Mouse (Mus musculus) midbrain, embryonic 15.5 days (tissue): ENCODE measurements around the gene Dop1a. TPM values are rescaled to one million over a fixed set of nuclear protein-coding genes. Genes with fewer than 3 reads are reported as not detected.

Experiments used
- ATAC-seq: fragments of 200-750 bp; cut with Nextera tagmentation; replicated peaks from 2 replicates; pipeline ENCODE4 v1.8.0; 2017; ENCODE audit warnings: moderate TSS enrichment
- H3K27ac ChIP-seq: fragments of 300-500 bp; sonication (generic); 2 replicates; pipeline ENCODE4 v1.5.1; 2015; ENCODE audit warnings: mild to moderate bottlenecking, inconsistent platforms
- H3K27me3 ChIP-seq: fragments of 300-500 bp; sonication (generic); replicated peaks from 2 replicates; pipeline ENCODE4 v1.6.1; 2015; ENCODE audit warnings: inconsistent platforms
- H3K36me3 ChIP-seq: fragments of 300-500 bp; sonication (generic); replicated peaks from 2 replicates; pipeline ENCODE4 v1.6.1; 2015; ENCODE audit warnings: inconsistent platforms
- H3K4me1 ChIP-seq: fragments of 300-500 bp; sonication (generic); 2 replicates; pipeline ENCODE4 v1.6.1; 2015; ENCODE audit warnings: inconsistent platforms
- H3K4me2 ChIP-seq: fragments of 300-500 bp; sonication (generic); 2 replicates; pipeline ENCODE4 v1.6.1; 2015; ENCODE audit warnings: inconsistent platforms, mild to moderate bottlenecking, moderate library complexity
- H3K4me3 ChIP-seq: fragments of 300-500 bp; sonication (generic); 2 replicates; pipeline ENCODE4 v1.5.1; 2015; ENCODE audit warnings: mild to moderate bottlenecking, inconsistent platforms
- H3K9ac ChIP-seq: fragments of 300-500 bp; sonication (generic); 2 replicates; pipeline ENCODE4 v1.6.1; 2015; ENCODE audit warnings: mild to moderate bottlenecking, inconsistent platforms
- H3K9me3 ChIP-seq: fragments of 300-500 bp; sonication (generic); 2 replicates; pipeline ENCODE4 v1.6.1; 2016; ENCODE audit warnings: inconsistent platforms
- WGBS: fragments of 180-500 bp; shearing (Covaris S2); methylation state at CpG from one replicate; pipeline ENCODE4 v1.1.7; 2015; ENCODE audit warnings: mixed read lengths; 5-methylcytosine and 5-hydroxymethylcytosine counted together
- polyA plus RNA-seq: library from polyadenylated mRNA; unstranded; fragments of >200 nt; fragmentation: Nextera tagmentation; extraction: Ambion mirVana; gene quantifications from 2 replicates; pipeline ENCODE4 v1.2.1, GENCODE M21; 2015

Gene Dop1a
- polyA plus RNA-seq, 1 experiment from 2014 or later: 44.5 TPM

DNA sequence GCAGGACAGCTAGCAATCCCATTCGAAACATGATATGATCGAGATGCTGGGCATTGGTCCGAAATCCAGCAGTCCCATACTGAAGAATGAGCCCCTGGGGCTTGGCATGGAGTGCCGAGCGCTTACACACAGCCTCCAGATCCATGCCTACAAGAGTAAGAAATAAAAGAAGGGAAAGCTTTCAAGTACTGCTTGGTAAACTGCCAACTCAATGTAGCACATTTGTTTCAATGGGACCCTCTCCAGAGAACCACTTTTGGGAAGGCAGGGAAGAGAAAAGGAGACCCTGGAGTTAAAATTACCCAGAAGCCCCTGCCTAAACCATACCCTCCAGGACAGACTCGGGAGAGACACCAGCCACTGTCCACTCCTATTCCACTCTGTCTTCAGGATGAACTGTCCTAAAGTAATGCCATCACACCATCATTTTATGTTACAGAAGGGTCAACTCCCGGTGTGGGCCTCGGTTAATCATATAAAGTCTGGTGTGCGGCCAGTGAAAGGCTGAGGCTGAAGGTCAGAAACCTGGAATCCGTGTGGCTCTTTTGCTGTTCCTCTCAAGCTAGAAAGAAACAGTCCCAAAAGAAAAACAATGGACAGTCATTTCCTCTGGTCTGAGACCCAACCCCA is 103.4 kb downstream of the Dop1a start:
- H3K4me2 ChIP-seq: peak overlapping the region; percentile 99
- H3K36me3 ChIP-seq: peaks cover 19% of the 10 kb centered on the region
- peaks cover 19% of the 10 kb centered on the region for H3K4me1 ChIP-seq
- H3K9ac ChIP-seq: no peak overlapping the region
- ATAC-seq: no peak
- H3K27ac ChIP-seq: no peak overlapping the region
- H3K9me3 ChIP-seq: no peaks in the 10 kb centered on the region
- H3K4me3 ChIP-seq: peak overlapping the region; percentile 86
- H3K27me3 ChIP-seq: no peaks in the 10 kb centered on the region
- 82% methylated on average over 10 of the region's 10 CpGs for WGBS

DNA sequence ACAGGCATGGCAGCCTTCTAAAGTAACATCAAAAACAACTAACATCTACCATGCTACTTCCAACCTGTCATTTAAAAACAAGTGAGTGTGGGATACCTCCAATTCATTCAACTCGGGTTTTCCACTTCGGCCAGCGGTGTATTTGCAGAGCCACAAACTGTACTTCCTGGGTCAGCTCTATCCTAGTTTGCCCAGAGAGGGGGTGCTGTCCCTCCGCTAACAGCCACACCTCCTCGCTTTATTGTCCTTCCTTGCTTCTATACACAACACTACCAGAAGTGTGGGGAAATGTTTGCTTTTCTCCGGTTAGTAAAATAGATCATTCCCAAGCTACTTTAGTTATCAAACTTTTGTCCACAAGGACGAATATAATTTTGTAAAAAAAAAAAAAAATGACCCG is 104.0 kb downstream of the Dop1a start:
- Histone ChIP-seq H3K27ac (no peak overlapping the region), H3K4me2 (peak overlapping the region; percentile 99), H3K4me1 (peaks cover 19% of the 10 kb centered on the region), H3K27me3 (no peaks in the 10 kb centered on the region), H3K36me3 (peaks cover 19% of the 10 kb centered on the region; the same call in 1 of the 2 replicates), H3K9me3 (no peaks in the 10 kb centered on the region), H3K4me3 (peak overlapping the region; percentile 86), H3K9ac (peak overlapping the region; percentile 78; the same call in 1 of the 2 replicates)
- WGBS: 21% methylated on average over 8 of the region's 8 CpGs
- ATAC-seq: no peak

DNA sequence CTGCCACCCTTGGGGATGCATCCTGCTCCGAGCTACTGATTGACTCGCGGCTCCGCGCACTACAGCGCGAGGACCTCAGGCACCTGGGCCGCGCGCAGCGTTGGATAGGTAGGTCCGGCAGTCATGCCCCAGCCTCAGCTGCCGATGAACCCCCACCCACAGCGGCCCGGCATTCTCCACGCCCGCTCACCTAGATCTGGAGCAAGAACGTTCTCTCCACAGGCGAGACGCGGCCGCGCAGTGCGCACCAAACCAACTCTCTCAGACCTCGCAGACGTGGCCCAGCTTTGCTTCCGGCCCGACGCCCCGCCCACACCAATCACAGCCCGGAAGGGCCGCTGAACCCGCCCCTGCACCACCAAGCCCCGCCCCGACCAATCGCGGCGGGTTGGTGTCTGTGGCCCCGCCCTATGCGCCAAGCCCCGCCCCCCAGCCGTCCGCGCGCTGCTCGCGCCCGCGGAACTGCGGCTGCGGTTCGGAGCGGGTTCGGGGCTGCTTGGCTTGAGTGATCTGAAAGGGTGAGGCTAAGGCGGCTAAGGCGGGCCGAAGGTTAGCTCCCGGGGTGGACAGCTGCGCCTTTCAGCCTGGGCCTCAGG is 104.7 kb downstream of the Dop1a start, which contains the start of the genes Pgm3 and Rwdd2a:
Pgm3 (minus strand) TSS at position 303 of the 596 bp plus-strand sequence.
Rwdd2a (plus strand) TSS at position 452 of the 596 bp plus-strand sequence.
- Histone ChIP-seq H3K9me3 (no peaks in the 10 kb centered on the region), H3K27ac (peak within 1 kb of the TSS; percentile 84), H3K36me3 (peaks cover 18% of the 10 kb centered on the region; the same call in 1 of the 2 replicates), H3K4me1 (peaks cover 19% of the 10 kb centered on the region), H3K27me3 (no peaks in the 10 kb centered on the region), H3K4me2 (peak within 1 kb of the TSS; percentile 99), H3K9ac (peak within 1 kb of the TSS; percentile 78), H3K4me3 (peak within 1 kb of the TSS; percentile 86)
- WGBS: 0% methylated on average over 59 of the region's 59 CpGs
- peak; percentile 99 for ATAC-seq

DNA sequence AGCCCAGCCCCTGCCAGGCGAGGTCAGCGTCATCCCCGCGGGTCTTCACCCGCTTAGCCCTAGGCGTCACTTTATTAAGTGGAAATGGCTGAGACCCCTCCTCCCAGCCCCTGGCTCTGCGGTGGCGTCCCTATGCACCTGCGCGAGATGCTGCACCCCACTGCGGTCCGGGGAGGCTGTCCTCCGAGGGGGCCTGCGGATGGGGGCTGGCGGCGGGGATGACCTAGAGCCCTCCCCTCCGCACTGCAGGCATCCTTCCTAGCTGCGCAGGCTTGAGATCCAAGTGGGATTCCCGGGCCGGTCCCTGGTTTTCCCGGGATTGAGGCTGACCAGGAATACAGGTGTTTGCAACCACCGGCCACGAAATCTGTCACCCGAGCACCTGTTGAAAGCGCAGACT is 105.2 kb downstream of the Dop1a start:
- H3K9me3 ChIP-seq: no peaks in the 10 kb centered on the region
- peak overlapping the region; percentile 86 for H3K4me3 ChIP-seq
- 0 out of 2 replicates have a peak, but pooled peaks cover 12% of the 10 kb centered on the region for H3K36me3 ChIP-seq
- peak overlapping the region; percentile 78 for H3K9ac ChIP-seq
- peak overlapping the region; percentile 48; the same call in 1 of the 2 replicates for H3K27ac ChIP-seq
- H3K4me1 ChIP-seq: peaks cover 19% of the 10 kb centered on the region
- ATAC-seq: peak; percentile 77
- WGBS: under 1% methylated on average over 25 of the region's 25 CpGs
- no peaks in the 10 kb centered on the region for H3K27me3 ChIP-seq
- H3K4me2 ChIP-seq: peak overlapping the region; percentile 99

DNA sequence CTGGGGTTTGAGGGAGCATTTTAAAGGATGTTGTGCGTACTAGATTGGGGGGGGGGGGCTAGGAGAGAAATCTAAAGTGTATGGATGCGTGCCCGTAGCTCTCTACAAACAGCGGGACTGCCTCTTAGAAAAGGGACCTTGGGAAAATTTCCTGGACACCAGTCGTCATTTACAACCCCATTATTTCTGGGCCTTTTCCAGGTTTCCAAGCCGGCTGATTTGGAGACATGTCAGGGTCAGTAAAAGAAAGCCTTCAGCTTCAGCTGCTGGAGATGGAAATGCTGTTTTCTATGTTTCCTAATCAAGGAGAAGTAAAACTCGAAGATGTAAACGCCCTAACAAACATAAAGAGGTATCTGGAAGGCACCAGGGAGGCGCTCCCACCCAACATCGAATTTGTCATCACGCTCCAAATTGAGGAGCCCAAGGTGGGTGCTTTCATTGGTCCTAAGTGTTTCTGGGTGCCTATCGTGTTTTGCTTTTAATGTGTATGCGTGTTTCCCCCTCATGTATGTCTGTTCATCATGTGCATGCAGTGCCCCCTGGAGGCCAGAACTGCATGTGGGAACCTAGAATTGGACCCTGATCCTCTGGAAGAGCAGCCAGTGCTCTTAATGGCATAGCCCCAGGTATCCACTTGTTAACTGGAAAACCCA is 105.8 kb downstream of the Dop1a start:
- Histone ChIP-seq H3K27ac (no peak overlapping the region), H3K9ac (peak overlapping the region; percentile 78; the same call in 1 of the 2 replicates), H3K36me3 (0 out of 2 replicates have a peak, but pooled peaks cover 9% of the 10 kb centered on the region), H3K4me3 (peak overlapping the region; percentile 86), H3K4me2 (peak overlapping the region; percentile 99), H3K27me3 (no peaks in the 10 kb centered on the region), H3K4me1 (peaks cover 19% of the 10 kb centered on the region), H3K9me3 (no peaks in the 10 kb centered on the region)
- no peak for ATAC-seq
- 6% methylated on average over 13 of the region's 13 CpGs for WGBS

DNA sequence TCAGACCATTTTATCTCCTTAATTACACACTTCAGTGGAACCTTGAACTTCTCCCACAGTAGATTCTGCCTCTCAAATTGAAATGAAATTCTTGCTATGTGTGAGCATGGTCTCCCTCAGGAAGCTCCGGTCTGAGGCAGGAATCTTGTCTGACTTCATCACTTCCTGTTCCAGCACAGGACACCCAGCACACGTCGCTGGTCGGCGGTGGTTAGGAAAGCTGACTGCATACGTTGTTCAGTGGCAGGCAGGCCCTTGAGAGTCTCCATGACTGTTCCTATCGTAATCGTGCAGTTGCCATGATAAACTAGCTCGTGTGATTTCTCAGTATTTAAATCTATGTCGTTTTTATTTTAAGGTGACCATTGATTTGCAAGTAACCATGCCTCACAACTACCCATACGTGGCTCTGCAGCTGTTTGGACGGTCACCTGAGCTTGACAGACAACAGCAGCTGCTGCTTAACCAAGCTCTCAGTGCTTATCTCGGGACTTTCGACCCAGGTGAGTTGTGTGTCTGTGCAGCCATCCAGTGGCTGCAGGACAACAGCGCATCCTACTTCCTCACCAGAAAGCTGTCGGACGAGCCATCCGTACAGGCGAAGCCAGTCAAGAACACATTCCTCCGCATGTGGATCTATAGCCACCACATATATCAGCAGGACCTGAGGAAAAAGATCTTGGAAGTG is 106.8 kb downstream of the Dop1a start:
- Histone ChIP-seq H3K9me3 (no peaks in the 10 kb centered on the region), H3K4me1 (peaks cover 19% of the 10 kb centered on the region), H3K27me3 (no peaks in the 10 kb centered on the region), H3K9ac (no peak overlapping the region), H3K4me3 (no peak overlapping the region), H3K27ac (no peak overlapping the region), H3K4me2 (no peak overlapping the region), H3K36me3 (0 out of 2 replicates have a peak, but pooled peaks cover 3% of the 10 kb centered on the region)
- no peak for ATAC-seq
- 88% methylated on average over 20 of the region's 20 CpGs for WGBS

DNA sequence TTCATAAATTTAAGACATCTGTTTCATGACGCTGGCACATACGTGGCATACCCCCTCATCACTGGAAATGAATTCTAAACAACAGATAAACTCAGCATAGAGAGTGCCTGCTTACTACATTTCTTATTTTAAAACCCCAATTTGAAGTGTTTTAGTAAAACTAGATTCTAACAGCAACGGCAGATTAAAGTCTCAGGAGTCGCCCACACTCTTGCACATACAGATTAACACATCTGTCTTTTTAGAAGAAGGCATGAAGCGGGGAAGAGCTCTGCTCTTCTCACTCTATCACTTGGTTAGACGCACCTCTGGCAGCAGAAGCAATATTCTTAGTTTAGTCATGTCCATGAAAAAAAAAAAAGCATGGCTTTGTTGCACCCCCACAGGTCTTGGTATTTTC is 108.2 kb downstream of the Dop1a start:
- H3K4me1 ChIP-seq: peaks cover 17% of the 10 kb centered on the region
- no peak overlapping the region for H3K4me2 ChIP-seq
- H3K27me3 ChIP-seq: no peaks in the 10 kb centered on the region
- no peak overlapping the region for H3K9ac ChIP-seq
- WGBS: 90% methylated on average over 6 of the region's 6 CpGs
- no peak overlapping the region for H3K4me3 ChIP-seq
- no peak for ATAC-seq
- H3K27ac ChIP-seq: no peak overlapping the region
- H3K9me3 ChIP-seq: no peaks in the 10 kb centered on the region
- no peaks in the 10 kb centered on the region for H3K36me3 ChIP-seq

DNA sequence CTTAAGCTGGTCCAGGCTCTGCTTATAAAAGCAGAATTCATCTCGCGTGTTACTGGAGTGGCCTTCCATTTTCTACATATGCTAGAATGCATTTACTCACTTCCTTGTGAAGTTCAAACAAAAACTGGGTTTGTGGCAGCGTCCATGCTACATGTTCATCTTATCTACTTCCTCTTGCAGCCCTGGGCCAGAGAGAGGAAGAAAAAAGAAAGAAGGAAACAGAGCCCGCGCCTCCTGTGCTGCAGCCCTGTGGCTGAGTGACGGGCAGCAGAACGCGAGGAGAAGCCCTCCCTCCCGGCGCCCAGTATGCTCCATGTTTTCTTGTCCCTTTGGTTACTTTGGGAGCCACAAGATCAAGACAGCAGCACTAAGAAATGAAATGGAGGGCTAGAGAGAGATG is 112.7 kb downstream of the Dop1a start:
- no peaks in the 10 kb centered on the region for H3K36me3 ChIP-seq
- no peak overlapping the region for H3K4me2 ChIP-seq
- H3K4me3 ChIP-seq: no peak overlapping the region
- H3K27ac ChIP-seq: no peak overlapping the region
- H3K27me3 ChIP-seq: no peaks in the 10 kb centered on the region
- H3K9me3 ChIP-seq: no peaks in the 10 kb centered on the region
- ATAC-seq: no peak
- no peak overlapping the region for H3K9ac ChIP-seq
- H3K4me1 ChIP-seq: no peaks in the 10 kb centered on the region
- 91% methylated on average over 10 of the region's 10 CpGs for WGBS

DNA sequence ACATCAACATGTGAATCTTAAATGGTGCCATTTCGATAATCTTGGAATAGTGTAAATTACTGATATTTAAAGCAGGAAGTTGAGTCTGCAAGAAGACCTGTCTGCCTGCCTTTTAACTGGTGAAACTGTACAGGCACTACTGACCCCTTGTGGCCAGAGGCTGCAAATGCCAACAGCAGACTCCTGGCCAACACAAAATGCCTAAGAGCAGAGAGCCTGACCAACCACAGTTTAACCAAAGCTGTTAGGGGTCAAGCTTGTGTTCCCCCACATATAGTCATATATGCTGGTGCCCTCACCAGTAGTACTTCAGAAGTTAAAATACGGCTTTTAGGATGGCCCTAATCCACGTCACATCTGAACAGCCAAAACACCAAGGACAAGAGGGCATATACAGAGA is 116.8 kb downstream of the Dop1a start:
- H3K4me2 ChIP-seq: no peak overlapping the region
- no peak overlapping the region for H3K9ac ChIP-seq
- H3K36me3 ChIP-seq: no peaks in the 10 kb centered on the region
- H3K27ac ChIP-seq: no peak overlapping the region
- H3K4me3 ChIP-seq: no peak overlapping the region
- H3K27me3 ChIP-seq: no peaks in the 10 kb centered on the region
- ATAC-seq: peak; percentile 76
- no peaks in the 10 kb centered on the region for H3K9me3 ChIP-seq
- no peaks in the 10 kb centered on the region for H3K4me1 ChIP-seq
- 54% methylated on average over 3 of the region's 3 CpGs for WGBS

DNA sequence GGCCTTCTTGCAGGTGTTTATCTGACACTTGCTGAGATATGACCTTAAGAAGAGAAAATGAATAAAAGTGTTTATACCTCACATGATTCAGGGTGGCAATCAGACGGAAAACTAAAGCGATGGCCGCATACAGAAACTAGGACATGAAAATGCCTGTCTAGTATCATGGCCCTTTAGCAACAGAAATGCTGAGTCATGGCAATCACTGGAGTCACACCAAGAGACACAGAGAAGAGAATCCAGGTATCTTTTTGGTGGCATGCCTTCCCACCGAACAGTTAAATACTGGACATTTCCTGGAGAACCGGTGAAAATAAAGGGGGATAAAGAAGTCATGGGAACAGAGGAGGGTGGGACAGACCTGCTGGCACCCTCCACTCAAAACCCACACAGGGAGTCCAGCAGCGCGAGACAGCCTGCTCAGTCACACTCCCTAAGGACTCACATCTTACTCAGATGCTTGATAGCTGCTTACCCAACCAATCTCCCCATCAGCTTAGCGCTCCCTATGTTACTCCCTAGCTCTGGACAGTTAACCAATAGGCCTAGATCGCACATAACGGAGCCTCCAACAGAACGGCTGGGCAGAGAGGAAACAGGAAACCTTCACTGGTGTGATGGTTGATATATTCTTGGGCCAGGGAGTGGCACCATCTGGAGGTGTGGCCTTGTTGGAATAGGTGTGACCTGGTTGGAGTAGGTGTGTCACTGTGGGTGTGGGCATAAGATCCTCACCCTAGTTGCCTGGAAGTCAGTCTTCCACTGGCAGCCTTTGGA is 120.3 kb downstream of the Dop1a start:
- 90% methylated on average over 11 of the region's 11 CpGs for WGBS
- no peak overlapping the region for H3K9ac ChIP-seq

More for the DNA sequence above, 120.3 kb downstream of the Dop1a start:
- no peak overlapping the region for H3K4me3 ChIP-seq
- no peaks in the 10 kb centered on the region for H3K36me3 ChIP-seq
- H3K4me1 ChIP-seq: no peaks in the 10 kb centered on the region
- no peak overlapping the region for H3K27ac ChIP-seq
- no peaks in the 10 kb centered on the region for H3K27me3 ChIP-seq
- ATAC-seq: no peak
- H3K4me2 ChIP-seq: no peak overlapping the region
- H3K9me3 ChIP-seq: no peaks in the 10 kb centered on the region
